Mouse (Mus musculus): Measurements from ENCODE around the gene Zfp69.
A peak's percentile ranks its signal among the peaks of the same experiment; 100 is the strongest.

GRCm38 (mm10) chr4:120986446-120986845, 34.9 kb upstream of the Zfp69 start:
- no peak for TF ChIP-seq GATA2 (IDR thresholded peaks at IDR 0.05; ENCODE audit: borderline replicate concordance, low read depth, low read length)
- TF ChIP-seq GATA1 (IDR thresholded peaks at IDR 0.05; ENCODE audit: borderline replicate concordance, low read length) = no peak
- TF ChIP-seq CTCF (IDR thresholded peaks at IDR 0.05; ENCODE audit: low read depth, low read length) = peak; percentile 82; the same call in 1 of the 2 replicates
- no peak for TF ChIP-seq TAL1 (conservative IDR thresholded peaks at IDR 0.05; ENCODE audit: low read depth, low read length)
- TF ChIP-seq POLR2AphosphoS5 (IDR thresholded peaks at IDR 0.05; ENCODE audit: insufficient replicate concordance, low read depth, low read length) = no peak
